Mouse (Mus musculus): ENCODE data around the gene Prss58. TPM values are rescaled to one million over a fixed set of nuclear protein-coding genes. Genes with fewer than 3 reads are reported as not detected.

Prss58 gene
- not detected for polyA plus RNA-seq (2017; shearing (Covaris generic))

GRCm38 (mm10) chr6:40900287-40900686 lies at the start of gene Prss58:
Prss58 (minus strand) TSS chr6:40900387.

GRCm38 (mm10) chr6:40940457-40940856 lies 40.3 kb upstream of the Prss58 start, which contains the start of gene 1700074P13Rik:
1700074P13Rik (minus strand) TSS chr6:40940557.

GRCm38 (mm10) chr6:40887394-40887793 lies 12.8 kb downstream of the Prss58 start, which contains the start of gene Moxd2:
Moxd2 (minus strand) TSS chr6:40887494.

Other genes with a start within 250 kb of the Prss58 start
- not detected for gene Moxd2, start 12.9 kb downstream of the Prss58 start, polyA plus RNA-seq (2017; shearing (Covaris generic))
- gene 1700074P13Rik, start 40.2 kb upstream of the Prss58 start, polyA plus RNA-seq (2017; shearing (Covaris generic)), result not detected
- gene Gm4744, start 51.5 kb upstream of the Prss58 start, polyA plus RNA-seq (2017; shearing (Covaris generic)), result not detected
- gene 1810009J06Rik, start 64.4 kb upstream of the Prss58 start, polyA plus RNA-seq (2017; shearing (Covaris generic)), result not detected
- not detected for gene Gm2663, start 99.1 kb upstream of the Prss58 start, polyA plus RNA-seq (2017; shearing (Covaris generic))
- not detected for gene 2210010C04Rik, start 135.1 kb upstream of the Prss58 start, polyA plus RNA-seq (2017; shearing (Covaris generic))